9 mouse cellular contexts compared by ENCODE assay signal in genomic region chr5:121201739-121202138, GRCm38 (mm10). TPM values are rescaled to one million over a fixed set of nuclear protein-coding genes. Genes with fewer than 3 reads are reported as not detected.
DNase-seq lines count a peak whose midpoint lies in the region; ATAC-seq and TF ChIP-seq lines count a peak whose summit lies in the region.
"Had no signal": no experiment of that assay in that cellular context is flagged by ENCODE, and none has a peak within 500 bp of the region (broad histone marks: within the 10 kb centered on the region; RNA-seq: fewer than 3 reads in every experiment).

No protein-coding gene starts in this region.

- H3K27me3 ChIP-seq in hindbrain, postnatal 0 days (ENCODE audit: insufficient read depth, low read length): no peaks in the 10 kb centered on the region
- peaks cover 10% of the 10 kb centered on the region for H3K27me3 ChIP-seq in hindbrain, embryonic 13.5 days
- H3K27me3 ChIP-seq: neural tube, embryonic 12.5 days had no signal

- H3K27ac ChIP-seq in hindbrain, postnatal 0 days: no peak overlapping the region
- no peak overlapping the region for H3K27ac ChIP-seq in hindbrain, embryonic 13.5 days
- H3K27ac ChIP-seq: neural tube, embryonic 12.5 days had no signal

- no peak overlapping the region for H3K4me3 ChIP-seq in hindbrain, postnatal 0 days (ENCODE audit: low read length)
- H3K4me3 ChIP-seq in hindbrain, embryonic 13.5 days: no peak overlapping the region
- H3K4me3 ChIP-seq: neural tube, embryonic 12.5 days had no signal

- WGBS in hindbrain, postnatal 0 days: 54% methylated on average over 3 of the region's 3 CpGs
- 49% methylated on average over 3 of the region's 3 CpGs for WGBS in hindbrain, embryonic 13.5 days

- no peaks in the 10 kb centered on the region for H3K9me3 ChIP-seq in hindbrain, postnatal 0 days (ENCODE audit: low read length)
- H3K9me3 ChIP-seq in hindbrain, embryonic 13.5 days: no peaks in the 10 kb centered on the region
- H3K9me3 ChIP-seq: neural tube, embryonic 12.5 days had no signal

- peak; percentile 80 for DNase-seq in hindbrain, postnatal 0 days (ENCODE audit: low spot score)
- peak; percentile 91 for DNase-seq in CD4-positive, CD25-positive, alpha-beta regulatory T cell, adult 2 months (ENCODE audit: low read depth, low spot score)
- peak; percentile 54 for DNase-seq in T-cell, adult 2 months (ENCODE audit: low spot score)
- DNase-seq in lung, postnatal 14 days: peak; percentile 46
- DNase-seq in right cerebral cortex, adult 2 months (ENCODE audit: low spot score in 2 of 2): no peak
- no peak for DNase-seq in heart, postnatal 4 days
- DNase-seq in heart, postnatal 14 days: no peak

- H3K4me1 ChIP-seq in hindbrain, postnatal 0 days (ENCODE audit: insufficient read depth, low read length): no peaks in the 10 kb centered on the region
- H3K4me1 ChIP-seq in hindbrain, embryonic 13.5 days (replicated peaks): peaks cover 20% of the 10 kb centered on the region

- intact Hi-C loops in heart, postnatal 14 days (cut with DNase I): no loop called here

- ATAC-seq in hindbrain, postnatal 0 days: no peak
- no peak for ATAC-seq in hindbrain, embryonic 13.5 days (ENCODE audit: low FRiP score)

- peaks cover 8% of the 10 kb centered on the region for H3K36me3 ChIP-seq in hindbrain, postnatal 0 days (ENCODE audit: insufficient read depth, low read length)
- H3K36me3 ChIP-seq in hindbrain, embryonic 13.5 days: peaks cover 12% of the 10 kb centered on the region

- no peak overlapping the region for H3K4me2 ChIP-seq in hindbrain, postnatal 0 days (ENCODE audit: low read depth, low read length)
- H3K4me2 ChIP-seq in hindbrain, embryonic 13.5 days: no peak overlapping the region
- H3K4me2 ChIP-seq: neural tube, embryonic 12.5 days had no signal

- peak; percentile 66 for TF ChIP-seq CTCF in hindbrain, postnatal 0 days (IDR thresholded peaks at IDR 0.05; ENCODE audit: low read depth)

- H3K9ac ChIP-seq in hindbrain, postnatal 0 days (replicated peaks; ENCODE audit: low read length): no peak overlapping the region
- no peak overlapping the region for H3K9ac ChIP-seq in hindbrain, embryonic 13.5 days
- H3K9ac ChIP-seq: neural tube, embryonic 12.5 days had no signal

RNA-seq across cellular contexts. Expression of gene Rpl6, which starts 2.5 kb away (rescaled TPM):
- total RNA-seq in hindbrain, postnatal 0 days (2014; rRNA removed): 343 and 354 TPM in 2 replicates
- 359 and 380 TPM in 2 replicates for polyA plus RNA-seq in hindbrain, postnatal 0 days (2015; fragmentation: Nextera tagmentation; extraction: Ambion mirVana)
- polyA plus RNA-seq in hindbrain, embryonic 13.5 days (2015; fragmentation: Nextera tagmentation; extraction: Ambion mirVana): 427 and 429 TPM in 2 replicates
- total RNA-seq in heart, postnatal 4 days (2021): 100 to 1,000 TPM; 820 to 822 TPM
- 100 to 1,000 TPM; 556 to 621 TPM for total RNA-seq in heart, postnatal 14 days (2021)

RNA-seq across cellular contexts. Expression of gene Ptpn11, which starts 10.5 kb away (rescaled TPM):
- total RNA-seq in hindbrain, postnatal 0 days (2014; rRNA removed): 47.5 and 54.7 TPM in 2 replicates
- polyA plus RNA-seq in hindbrain, postnatal 0 days (2015; fragmentation: Nextera tagmentation; extraction: Ambion mirVana): 27.9 and 28.4 TPM in 2 replicates
- polyA plus RNA-seq in hindbrain, embryonic 13.5 days (2015; fragmentation: Nextera tagmentation; extraction: Ambion mirVana): 23.1 and 23.6 TPM in 2 replicates
- total RNA-seq in heart, postnatal 4 days (2021): 100 to 1,000 TPM in 1 of 2 experiments, 10 to 100 TPM in 1; 99.0 to 107 TPM
- 100 to 1,000 TPM; 147 to 166 TPM for total RNA-seq in heart, postnatal 14 days (2021)

RNA-seq across cellular contexts. Expression of gene Hectd4, which starts 18.3 kb away (rescaled TPM):
- total RNA-seq in hindbrain, postnatal 0 days (2014; rRNA removed): 103 and 107 TPM in 2 replicates
- 15.1 and 15.9 TPM in 2 replicates for polyA plus RNA-seq in hindbrain, postnatal 0 days (2015; fragmentation: Nextera tagmentation; extraction: Ambion mirVana)
- polyA plus RNA-seq in hindbrain, embryonic 13.5 days (2015; fragmentation: Nextera tagmentation; extraction: Ambion mirVana): 15.0 and 17.2 TPM in 2 replicates
- total RNA-seq in heart, postnatal 4 days (2021): 10 to 100 TPM; 22.7 to 25.8 TPM
- 10 to 100 TPM; 25.1 to 27.6 TPM for total RNA-seq in heart, postnatal 14 days (2021)

Comparison
In these comparisons a context has a peak if more than half of its experiments do, and no peak if none do; other contexts are left out.
1. DNase-seq: peak in hindbrain, postnatal 0 days (single experiment), CD4-positive, CD25-positive, alpha-beta regulatory T cell, adult 2 months (single experiment), T-cell, adult 2 months (single experiment) and lung, postnatal 14 days (single experiment); none in right cerebral cortex, adult 2 months (0 of 2), heart, postnatal 4 days (single experiment) and heart, postnatal 14 days (0 of 2).